Mouse (Mus musculus) layer of hippocampus, adult 9-10 months (tissue): ENCODE measurements around the gene Iqcn.

Experiments used
- DNase-seq: peaks from one replicate; pipeline ENCODE4 v3.0.0; 2022; ENCODE audit warnings: low spot score

Gene Iqcn

GRCm38 (mm10) chr8:70737705-70738104, 34.4 kb downstream of the Iqcn start:
- no peak for DNase-seq

DNA sequence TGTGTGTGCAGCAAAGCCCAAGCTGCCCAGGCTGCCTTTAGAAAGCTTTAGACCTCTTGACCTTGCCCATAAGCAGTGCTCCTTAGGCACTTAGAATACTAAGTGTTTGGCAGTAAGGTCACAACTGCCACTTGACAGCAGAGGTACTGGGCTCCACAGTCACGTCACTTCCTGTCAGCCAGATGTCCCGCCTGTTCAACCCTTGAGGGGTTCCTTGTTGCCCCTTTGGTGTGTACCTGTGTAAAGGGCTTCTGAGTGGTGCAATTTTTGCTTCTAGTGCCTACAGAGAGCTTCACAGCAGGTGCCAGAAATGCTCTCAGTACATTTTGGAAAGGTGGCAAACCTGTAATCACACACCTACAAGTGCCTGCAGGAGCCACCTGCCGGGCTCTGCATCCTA, 35.0 kb downstream of the Iqcn start:
- DNase-seq, result no peak

DNA sequence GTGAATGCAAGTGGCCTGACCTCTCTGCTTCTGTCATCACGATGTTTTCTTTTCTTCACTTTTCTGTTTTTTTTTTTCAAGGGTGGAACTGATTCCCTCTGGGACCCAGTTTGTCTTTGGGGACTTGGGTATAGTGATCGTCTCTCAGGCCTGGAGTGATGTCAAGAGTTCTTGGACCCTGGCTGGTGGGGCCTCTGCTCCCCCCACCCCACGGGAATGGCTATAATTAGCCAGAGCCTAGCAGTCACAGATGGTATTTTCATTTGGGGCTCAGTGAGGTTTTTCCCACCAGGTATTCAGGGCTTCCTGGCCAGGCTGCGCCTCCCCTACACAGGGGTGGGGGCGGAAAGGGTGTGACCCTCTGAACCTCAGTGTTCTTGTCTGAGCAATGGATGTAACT, 38.4 kb downstream of the Iqcn start:
- DNase-seq, result no peak

- DNase-seq, result no peak
These were observed 38.9 kb downstream of the Iqcn start for GRCm38 (mm10) chr8:70742176-70742575.

DNA sequence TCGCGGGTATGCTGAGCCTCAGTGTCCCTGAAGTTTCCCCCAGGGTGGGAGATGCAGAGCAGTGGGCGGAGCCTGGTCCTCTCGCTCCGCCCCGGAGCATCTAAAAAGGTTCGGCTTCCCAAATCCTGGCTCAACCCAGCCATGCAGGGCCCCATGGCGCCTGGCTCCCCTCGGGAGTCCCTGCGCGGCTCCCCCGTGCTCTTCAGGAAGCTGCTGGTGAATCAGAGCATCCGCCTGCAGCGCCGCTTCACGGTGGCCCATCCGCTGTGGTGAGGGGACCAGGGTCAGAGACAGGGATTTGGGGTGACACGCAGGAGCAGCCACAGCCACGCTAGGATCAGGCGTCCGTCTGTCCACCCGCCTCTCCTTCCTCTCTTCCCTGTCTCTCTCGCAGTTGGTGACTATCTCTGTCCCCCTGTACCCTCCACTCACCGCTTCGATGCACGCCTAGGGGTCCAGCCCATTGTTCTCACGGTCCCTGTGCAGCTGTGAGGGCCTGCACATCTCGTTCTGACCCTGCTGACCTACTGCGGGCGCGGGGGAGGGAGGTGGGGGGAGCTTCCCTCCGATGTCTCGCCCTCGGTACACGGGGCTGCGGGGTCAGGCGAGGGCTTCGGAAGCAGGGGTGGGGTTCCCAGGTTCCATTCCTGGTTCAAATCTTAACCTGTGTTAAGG, 39.9 kb downstream of the Iqcn start:
- DNase-seq, result no peak

DNA sequence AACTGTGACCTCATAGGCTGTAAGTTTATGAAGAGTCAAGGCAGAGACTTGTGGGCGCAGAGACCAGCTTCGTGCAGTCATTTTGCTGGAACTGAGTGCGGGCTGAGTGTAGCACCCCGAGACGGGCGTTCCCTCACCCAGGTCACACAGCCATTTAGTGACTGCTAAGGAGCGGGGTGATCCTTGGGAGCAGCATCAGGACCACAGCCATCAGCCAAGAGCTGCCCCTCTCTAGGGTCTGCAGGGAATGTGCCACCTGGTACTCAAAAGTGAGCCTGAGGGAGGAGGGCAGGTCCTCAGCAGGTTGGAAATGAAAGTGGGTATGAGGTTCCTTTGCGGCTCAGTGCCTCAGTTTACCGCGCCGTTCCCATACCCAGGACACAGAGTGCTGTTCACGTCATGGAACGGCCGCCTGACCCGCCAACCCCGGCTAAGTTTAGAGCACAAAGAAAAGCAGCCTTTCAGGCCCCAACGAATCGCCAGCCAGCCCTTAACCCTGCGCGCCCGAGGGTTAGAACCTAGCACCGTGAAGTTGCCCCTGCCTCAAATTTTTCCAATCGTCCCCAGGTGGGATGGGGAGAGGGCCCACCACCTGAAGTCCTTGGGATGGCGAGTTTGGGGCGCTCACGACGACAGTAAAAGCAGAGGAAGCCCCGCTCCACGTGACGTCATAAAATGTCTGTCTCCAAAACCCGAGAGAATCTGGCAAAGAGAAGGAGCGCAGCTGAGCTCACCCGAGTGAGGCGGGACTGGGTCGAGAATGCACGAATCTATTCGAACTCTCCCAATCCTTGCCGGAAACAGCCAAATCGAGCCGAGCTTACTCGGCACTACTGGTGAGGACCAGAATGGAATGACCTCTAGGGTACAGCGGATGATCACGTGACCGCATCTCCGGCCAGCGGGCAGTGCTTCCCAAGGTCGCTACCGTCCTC, 40.7 kb downstream of the Iqcn start:
- DNase-seq, result no peak

DNA sequence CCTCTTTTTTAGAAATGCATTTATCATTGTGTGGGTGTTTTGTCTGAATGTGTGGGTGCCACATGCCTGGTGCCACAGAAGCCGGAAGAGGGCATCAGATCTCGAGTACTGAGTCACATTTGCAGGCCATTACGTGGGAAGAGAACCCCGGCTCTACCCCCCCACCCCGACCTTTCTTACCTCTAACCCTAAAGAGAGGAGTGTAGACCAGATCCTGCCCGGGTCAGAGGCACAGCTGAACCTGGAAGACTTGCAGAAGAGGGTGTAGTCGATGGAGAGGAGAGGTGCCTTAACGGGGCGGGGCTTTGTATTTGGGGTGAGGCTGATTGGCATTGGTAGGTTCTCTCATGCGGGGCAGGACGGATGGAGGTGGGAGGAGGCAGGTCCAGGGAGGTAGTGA, 41.5 kb downstream of the Iqcn start:
- no peak for DNase-seq

DNA sequence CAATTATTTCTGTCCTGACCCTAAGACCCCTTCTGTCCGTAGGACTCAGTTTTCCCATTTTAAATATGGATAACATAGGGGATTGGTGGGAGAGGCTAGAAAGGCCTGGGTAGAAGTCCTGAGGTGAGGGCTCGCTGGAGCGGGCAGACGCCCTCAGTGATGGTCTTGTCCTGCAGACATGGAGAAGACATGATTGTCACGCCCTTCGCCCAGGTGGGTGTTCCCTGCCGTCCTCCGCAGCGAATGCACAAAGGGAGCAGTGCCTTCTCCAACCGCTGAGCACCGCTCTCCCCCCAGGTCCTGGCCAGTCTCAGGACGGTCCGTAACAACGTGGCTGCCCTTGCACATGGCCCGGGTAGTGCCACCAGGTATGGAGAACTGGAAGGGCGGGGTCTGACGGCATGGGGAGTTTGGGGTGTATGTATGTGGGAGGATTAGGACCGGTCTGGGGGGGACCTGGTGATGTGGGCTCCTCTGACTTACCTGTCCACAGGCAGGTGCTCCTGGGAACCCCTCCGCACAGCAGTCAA, 42.5 kb downstream of the Iqcn start:
- no peak for DNase-seq

DNA sequence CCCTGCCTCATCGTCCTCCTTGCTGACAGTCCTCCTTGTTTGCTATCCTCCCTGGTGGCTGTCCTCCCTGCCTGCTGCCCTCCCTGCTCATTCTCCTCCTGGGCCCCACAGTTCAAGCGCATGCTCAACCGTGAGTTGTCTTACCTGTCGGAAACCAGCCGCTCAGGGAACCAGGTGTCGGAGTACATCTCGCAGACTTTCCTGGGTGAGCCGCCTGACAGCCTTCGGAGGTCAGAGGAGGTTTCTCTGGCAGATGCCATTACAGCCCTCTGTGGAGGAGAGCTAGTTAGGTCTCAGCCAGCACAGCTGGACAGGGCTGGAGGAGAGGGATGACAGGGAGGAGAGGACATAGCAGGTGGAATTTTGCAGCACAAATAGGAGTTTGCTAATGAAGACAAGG, 43.4 kb downstream of the Iqcn start:
- no peak for DNase-seq

DNA sequence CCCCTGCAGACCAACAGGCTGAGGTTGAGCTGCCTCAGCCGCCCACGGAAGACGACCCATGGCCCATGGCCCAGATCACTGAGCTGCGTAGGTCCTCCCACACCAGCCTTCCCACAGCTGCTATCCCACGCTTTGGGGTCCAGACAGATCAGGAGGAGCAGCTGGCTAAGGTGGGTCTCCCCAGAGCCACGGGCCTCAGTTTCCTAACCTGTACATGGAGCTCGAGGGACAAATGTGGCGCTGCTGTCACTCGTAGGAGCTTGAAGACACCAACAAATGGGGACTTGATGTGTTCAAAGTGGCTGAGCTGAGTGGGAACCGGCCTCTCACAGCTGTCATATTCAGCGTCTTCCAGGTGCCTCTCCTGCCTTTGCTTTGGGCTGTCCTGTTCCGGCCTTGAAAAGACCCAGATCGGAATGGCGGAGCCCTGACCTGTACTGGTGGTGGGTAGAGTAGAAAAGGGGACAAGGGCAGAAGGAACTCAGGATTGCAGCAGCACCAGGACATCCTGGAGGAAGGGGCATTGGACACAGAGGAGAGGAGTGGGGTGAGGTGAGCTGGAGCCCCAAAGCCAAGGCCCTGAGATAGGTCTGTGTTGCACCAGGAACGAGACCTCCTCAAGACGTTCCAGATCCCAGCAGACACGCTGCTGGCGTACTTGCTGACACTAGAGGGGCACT, 44.1 kb downstream of the Iqcn start:
- DNase-seq, result no peak

DNA sequence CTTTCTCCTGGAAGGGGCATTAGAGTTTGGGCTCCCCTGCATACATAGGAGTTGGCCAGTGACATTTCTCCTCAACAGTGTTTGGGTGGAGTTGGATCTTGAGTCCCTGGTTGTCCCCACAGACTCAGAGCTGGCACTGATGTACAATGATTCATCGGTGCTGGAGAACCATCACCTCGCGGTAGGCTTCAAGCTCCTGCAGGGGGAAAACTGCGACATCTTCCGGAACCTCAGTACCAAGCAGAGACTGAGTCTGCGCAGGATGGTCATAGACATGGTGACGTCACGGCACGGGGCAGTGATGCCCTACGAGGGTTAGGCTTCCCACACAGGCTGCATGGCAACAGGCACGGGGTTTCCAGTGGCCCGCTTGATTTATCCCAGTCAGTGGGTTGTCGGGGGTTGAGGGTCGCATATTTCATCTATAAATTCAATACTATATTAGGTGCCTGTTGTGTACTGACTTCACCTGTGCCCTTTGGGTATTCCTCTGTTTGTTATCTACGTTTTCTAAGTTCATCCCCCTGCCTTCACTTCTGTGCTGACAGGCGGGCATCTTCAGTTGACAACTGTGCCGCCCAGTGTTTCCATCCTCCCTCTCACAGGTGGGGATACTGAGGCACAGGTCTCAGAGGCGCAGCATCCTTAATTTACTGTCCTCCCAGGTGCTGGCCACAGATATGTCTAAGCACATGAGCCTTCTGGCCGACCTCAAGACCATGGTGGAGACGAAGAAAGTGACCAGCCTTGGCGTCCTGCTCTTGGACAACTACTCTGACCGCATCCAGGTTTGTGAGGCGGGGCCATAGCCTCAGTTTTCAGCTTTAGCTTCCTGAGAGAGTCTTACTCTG, 45.2 kb downstream of the Iqcn start:
- DNase-seq, result no peak

DNA sequence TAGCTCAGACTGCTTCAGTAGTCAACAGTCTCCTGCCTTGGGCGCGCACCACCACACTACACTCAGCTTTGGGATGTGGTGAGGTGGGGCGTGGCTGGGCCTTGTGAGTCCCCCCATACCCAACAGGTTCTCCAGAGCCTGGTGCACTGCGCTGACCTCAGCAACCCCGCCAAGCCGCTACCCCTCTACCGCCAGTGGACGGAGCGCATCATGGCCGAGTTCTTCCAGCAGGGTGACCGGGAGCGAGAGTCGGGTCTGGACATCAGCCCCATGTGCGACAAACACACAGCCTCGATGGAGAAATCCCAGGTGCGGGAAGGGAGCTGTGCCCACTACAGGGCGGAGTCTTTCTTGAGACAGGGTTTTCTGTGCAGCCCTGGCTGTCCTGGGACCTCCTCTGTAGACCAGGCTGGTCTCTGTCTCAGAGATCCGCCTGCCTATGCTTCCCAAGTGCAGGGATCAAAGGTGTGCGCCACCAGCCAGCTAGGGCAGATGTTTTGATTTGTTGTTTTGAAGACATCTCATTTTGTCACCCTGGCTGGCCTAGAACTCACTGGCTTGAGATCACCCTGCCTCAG, 45.9 kb downstream of the Iqcn start:
- DNase-seq, result no peak

- no peak for DNase-seq
These were observed 46.9 kb downstream of the Iqcn start for GRCm38 (mm10) chr8:70750128-70750680.

DNA sequence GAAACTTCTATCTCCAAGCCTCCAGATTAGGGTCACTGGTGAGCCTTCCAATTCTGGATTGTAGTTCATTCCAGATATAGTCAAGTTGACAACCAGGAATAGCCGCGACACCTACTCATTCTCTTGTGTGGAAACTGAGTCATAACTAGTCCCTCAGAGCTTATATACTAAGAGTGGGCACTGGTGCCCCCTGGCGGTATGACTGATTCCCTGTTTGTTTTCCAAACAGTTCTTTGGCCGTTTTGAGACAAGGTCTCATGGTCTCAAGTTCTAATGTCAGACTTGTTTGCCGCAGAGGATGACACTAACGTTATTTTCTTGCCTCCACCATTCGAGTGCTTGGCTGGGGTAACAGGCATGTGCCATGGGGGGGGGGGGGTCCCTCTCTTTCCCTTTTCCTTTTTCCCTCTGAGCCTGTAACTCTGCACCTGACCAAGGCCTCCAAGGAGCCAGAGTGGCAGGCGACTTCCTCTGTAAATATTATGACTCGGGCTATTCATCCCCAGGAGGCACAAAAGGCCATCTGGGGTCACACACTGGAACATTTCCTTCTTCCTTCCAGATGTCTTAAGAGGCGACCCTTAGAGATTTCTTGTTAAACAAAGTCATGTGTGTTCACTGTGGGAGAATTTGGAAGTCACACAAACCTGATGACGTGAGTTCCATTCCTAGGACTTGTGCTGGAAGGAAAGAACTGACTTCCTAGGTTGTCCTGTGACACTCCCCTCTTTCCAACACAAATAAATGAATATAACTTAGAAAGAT, 48.9 kb downstream of the Iqcn start:
- no peak for DNase-seq

DNA sequence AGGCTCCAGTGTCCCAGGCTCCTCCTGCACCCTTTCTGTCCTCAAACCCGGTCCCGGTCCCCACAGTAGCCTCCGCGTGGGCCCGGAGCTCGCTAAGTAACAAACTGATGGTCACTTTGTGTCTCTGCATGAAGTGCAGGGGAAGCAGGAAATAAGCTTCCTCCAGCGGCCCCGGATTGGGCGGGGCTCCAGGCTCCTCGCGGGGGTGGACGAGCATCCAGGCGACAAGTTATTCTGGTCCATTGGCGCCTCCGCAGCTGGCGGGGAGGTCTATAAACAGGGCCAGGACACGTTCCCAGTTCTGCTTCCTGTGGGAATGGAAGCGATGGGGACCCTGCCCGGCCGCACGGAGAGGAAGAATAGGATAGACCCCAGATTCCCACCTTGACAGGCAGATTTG, 49.9 kb downstream of the Iqcn start:
- DNase-seq, result no peak

- DNase-seq, result peak; percentile 97
These were observed 51.0 kb downstream of the Iqcn start, which contains the start of gene Rab3a for GRCm38 (mm10) chr8:70754043-70754870. Gene Rab3a, plus strand, starts transcription at chr8:70754679.

DNA sequence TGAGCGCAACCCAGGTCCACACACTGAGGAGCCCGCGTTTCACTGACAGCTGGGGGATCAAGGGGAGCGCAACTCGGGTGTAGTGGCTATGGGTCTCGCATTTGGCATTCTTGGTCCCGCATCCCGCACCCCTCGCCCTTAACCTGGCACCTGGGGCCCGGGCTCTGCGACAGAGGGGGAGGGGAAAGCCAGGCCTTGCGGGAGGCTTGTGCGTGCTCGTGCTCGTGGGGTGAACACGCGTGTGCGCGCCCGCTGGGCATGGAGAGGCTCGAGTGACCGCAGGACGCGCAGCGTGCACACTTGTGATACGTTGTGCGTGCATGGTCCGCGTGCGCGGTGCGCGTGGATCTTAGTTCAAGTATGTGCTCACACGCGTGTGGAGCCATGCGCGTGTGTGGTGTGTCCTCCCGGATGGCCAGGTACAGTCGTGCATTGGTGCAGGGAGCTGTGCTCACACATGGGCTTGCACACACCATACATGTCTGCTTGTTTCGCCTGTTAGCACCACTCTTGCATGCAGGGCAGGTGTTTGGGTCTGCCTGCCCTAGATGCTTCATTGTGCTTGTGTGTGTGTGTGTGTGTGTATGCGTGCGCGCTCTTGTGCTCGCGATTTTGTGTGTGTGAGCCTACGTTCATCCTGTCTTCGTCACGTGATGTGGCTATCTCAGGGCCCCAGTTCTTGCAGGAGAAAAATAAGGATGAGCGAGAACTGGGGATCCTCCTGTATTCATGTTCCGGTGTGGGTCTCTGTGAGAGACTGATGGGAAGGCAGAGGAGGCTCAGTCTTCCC, 51.8 kb downstream of the Iqcn start:
- no peak for DNase-seq
